Mouse (Mus musculus) forebrain, embryonic 16.5 days (tissue): Measurements from ENCODE around the gene Grin2b. TPM values are rescaled to one million over a fixed set of nuclear protein-coding genes. Genes with fewer than 3 reads are reported as not detected.

Experiments used
- ATAC-seq: fragments of 200-750 bp; cut with Nextera tagmentation; 2 replicates; pipeline ENCODE4 v1.8.0; 2017; ENCODE audit warnings: mild to moderate bottlenecking, moderate library complexity
- H3K27ac ChIP-seq: fragments of 300-500 bp; sonication (generic); 2 replicates; pipeline ENCODE4 v1.5.1; 2014; ENCODE audit warnings: low read length, control low read depth
- H3K27me3 ChIP-seq: fragments of 300-500 bp; sonication (generic); replicated peaks from 2 replicates; pipeline ENCODE4 v1.6.1; 2014; ENCODE audit warnings: low read length; ENCODE audit not compliant: control insufficient read depth, insufficient read depth
- H3K36me3 ChIP-seq: fragments of 300-500 bp; sonication (generic); 2 replicates; pipeline ENCODE4 v1.6.1; 2014; ENCODE audit not compliant: control insufficient read depth, insufficient read depth
- H3K4me1 ChIP-seq: fragments of 300-500 bp; sonication (generic); replicated peaks from 2 replicates; pipeline ENCODE4 v1.6.1; 2014; ENCODE audit warnings: low read length; ENCODE audit not compliant: control insufficient read depth, insufficient read depth
- H3K4me2 ChIP-seq: fragments of 300-500 bp; sonication (generic); 2 replicates; pipeline ENCODE4 v1.6.1; 2014; ENCODE audit warnings: mild to moderate bottlenecking, low read length, control low read depth
- H3K4me3 ChIP-seq: fragments of 300-500 bp; sonication (generic); replicated peaks from 2 replicates; pipeline ENCODE4 v1.5.1; 2014; ENCODE audit warnings: mild to moderate bottlenecking, low read length, control low read depth
- H3K9ac ChIP-seq: fragments of 300-500 bp; sonication (generic); replicated peaks from 2 replicates; pipeline ENCODE4 v1.6.1; 2014; ENCODE audit warnings: low read depth, low read length, control low read depth
- H3K9me3 ChIP-seq: fragments of 300-500 bp; sonication (generic); 2 replicates; pipeline ENCODE4 v1.6.1; 2016; ENCODE audit warnings: low read length; ENCODE audit not compliant: control insufficient read depth
- WGBS: fragments of 180-500 bp; shearing (Covaris S2); extraction: QIAGEN DNeasy Blood & Tissue Kit; methylation state at CpG from one replicate; pipeline ENCODE4 v1.1.7; 2014; 5-methylcytosine and 5-hydroxymethylcytosine counted together
- polyA plus RNA-seq: library from polyadenylated mRNA; unstranded; fragments of >200 nt; fragmentation: Nextera tagmentation; extraction: Ambion mirVana; gene quantifications from 2 replicates; pipeline ENCODE4 v1.2.1, GENCODE M21; 2015

Gene Grin2b
- polyA plus RNA-seq, 1 experiment from 2014 or later: 114 TPM

DNA sequence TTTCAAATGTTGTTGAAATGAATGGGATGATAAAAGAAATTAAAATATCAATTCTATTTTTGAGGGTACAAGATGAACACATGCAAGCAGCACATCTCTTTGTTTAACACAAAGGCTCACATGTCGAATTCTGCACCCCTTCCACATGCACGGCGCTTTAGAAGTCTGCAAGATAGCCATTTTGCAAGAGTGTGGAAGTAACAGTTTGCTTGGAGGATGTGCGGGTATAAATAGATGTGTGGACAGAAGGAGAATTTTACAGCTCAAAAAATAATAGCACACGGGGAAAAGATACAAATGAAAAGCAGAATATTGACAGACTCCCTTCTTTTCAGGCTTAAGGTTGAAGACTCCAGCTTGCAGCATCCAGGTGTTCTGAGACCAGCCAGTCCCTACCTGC is 2.9 kb downstream of the Grin2b start:
- H3K27me3 ChIP-seq: no peaks in the 10 kb centered on the region
- peak overlapping the region; percentile 59 for H3K4me3 ChIP-seq
- H3K4me1 ChIP-seq: peaks cover 25% of the 10 kb centered on the region
- WGBS: 65% methylated on average over 5 of the region's 5 CpGs
- peak overlapping the region; percentile 71 for H3K4me2 ChIP-seq
- H3K9me3 ChIP-seq: no peaks in the 10 kb centered on the region
- no peak for ATAC-seq
- peak overlapping the region; percentile 60 for H3K27ac ChIP-seq
- no peaks in the 10 kb centered on the region for H3K36me3 ChIP-seq
- peak overlapping the region; percentile 79 for H3K9ac ChIP-seq

DNA sequence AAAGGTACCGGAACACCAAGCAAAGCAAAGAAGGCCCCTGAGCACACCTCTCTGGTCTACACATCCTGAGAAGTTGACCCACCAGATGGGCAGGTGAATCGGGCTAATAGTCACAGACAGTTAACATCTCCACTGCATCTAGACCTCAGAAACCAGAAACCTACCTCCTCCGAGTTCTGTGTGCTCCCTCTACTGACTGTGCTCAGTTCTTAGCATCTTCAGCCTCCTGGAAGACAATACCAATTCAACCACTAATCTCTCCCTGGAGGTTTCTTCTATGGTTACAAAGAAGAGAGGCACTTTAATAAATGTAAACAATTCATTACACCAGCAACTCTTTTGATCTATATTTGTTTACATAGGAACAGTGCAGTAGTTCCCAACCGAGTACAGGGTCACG is 6.0 kb downstream of the Grin2b start:
- peak overlapping the region; percentile 71 for H3K4me2 ChIP-seq
- no peaks in the 10 kb centered on the region for H3K36me3 ChIP-seq
- no peak for ATAC-seq
- 73% methylated on average over 5 of the region's 5 CpGs for WGBS
- H3K9ac ChIP-seq: no peak overlapping the region
- peaks cover 44% of the 10 kb centered on the region for H3K4me1 ChIP-seq
- peak overlapping the region; percentile 22 for H3K4me3 ChIP-seq
- no peaks in the 10 kb centered on the region for H3K9me3 ChIP-seq
- H3K27ac ChIP-seq: no peak overlapping the region
- H3K27me3 ChIP-seq: no peaks in the 10 kb centered on the region

DNA sequence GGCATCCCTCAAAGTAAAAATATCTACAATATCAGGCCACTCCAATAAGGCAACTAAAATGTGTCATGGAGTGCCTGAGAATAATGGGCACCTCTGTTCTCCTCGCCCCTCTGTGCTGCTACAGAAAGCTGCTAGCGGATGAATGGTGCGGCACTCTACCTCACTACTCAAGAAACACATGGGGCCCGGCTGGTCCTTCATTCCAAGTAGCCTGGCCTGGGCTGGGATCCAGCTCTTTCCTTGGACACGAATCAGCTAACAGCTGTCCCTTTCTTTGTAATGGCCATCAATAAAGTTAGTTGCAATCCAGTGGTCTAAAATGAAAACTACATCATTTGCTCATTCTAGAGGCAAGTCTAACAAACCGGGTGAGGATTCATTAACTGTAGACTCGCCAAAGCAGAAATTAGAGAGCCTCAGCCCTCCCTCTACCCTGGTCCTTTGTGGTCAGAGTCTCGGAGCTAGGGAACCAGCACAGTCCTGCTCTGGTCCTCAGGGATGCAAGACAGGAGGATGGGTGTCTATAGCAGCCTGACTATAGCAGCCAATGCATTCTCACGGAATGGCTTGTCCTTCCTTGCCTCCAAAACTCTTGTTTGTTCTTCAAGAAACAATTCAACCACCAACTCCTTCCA is 7.8 kb downstream of the Grin2b start:
- WGBS: 30% methylated on average over 9 of the region's 9 CpGs
- Histone ChIP-seq H3K4me1 (peaks cover 60% of the 10 kb centered on the region), H3K27ac (no peak overlapping the region), H3K4me2 (peak overlapping the region; percentile 49), H3K36me3 (no peaks in the 10 kb centered on the region), H3K4me3 (peak overlapping the region; percentile 26), H3K9ac (no peak overlapping the region), H3K27me3 (no peaks in the 10 kb centered on the region), H3K9me3 (no peaks in the 10 kb centered on the region)
- peak; percentile 82 for ATAC-seq

DNA sequence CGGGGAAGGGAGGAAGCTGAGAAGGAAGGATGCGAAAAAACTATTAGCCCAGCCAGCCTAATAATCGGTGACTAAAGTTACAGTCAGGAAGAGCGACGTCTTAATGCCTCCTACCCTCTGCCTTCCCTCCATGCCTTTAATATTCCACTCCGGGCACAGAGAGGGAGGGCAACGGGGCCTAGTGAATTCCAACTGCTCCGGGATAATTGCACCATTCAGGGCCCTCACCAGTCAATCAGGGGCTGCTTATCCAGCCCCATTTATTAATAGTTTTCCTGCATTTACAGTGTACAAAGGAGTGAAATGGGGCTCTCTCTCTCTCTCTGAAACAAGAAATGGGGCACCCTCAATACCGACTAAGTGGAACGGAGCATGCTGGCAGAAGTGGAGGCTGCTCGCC is 11.2 kb downstream of the Grin2b start:
- peak overlapping the region; percentile 5 for H3K4me2 ChIP-seq
- WGBS: 30% methylated on average over 11 of the region's 11 CpGs
- ATAC-seq: peak; percentile 82
- H3K9me3 ChIP-seq: no peaks in the 10 kb centered on the region
- no peaks in the 10 kb centered on the region for H3K36me3 ChIP-seq
- 0 out of 2 replicates have a peak overlapping the region, but pooled peaks have one; percentile 5 for H3K27ac ChIP-seq
- H3K9ac ChIP-seq: no peak overlapping the region
- H3K27me3 ChIP-seq: no peaks in the 10 kb centered on the region
- no peak overlapping the region for H3K4me3 ChIP-seq
- H3K4me1 ChIP-seq: peaks cover 43% of the 10 kb centered on the region

DNA sequence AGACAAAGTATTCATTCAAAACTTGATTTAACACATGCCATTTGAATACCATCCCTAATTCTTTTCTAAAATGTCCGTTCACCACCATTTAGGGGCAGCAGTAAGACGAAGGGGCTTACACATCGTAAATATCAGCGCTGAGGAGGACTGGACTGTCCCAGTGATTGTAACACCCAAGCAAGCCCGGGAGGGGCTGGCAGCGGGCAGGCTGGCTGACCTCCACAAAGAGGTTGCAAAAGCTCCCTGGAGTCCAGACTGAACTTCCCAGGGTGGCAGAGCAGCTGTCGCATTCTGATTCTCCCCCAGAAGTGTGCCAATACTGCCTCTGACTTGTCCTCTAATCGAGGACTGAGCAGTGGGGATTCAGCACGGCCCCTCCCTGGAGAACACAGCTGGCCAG is 19.9 kb downstream of the Grin2b start:
- Histone ChIP-seq H3K4me1 (peaks cover 20% of the 10 kb centered on the region), H3K27ac (no peak overlapping the region)
- WGBS: 59% methylated on average over 9 of the region's 9 CpGs

DNA sequence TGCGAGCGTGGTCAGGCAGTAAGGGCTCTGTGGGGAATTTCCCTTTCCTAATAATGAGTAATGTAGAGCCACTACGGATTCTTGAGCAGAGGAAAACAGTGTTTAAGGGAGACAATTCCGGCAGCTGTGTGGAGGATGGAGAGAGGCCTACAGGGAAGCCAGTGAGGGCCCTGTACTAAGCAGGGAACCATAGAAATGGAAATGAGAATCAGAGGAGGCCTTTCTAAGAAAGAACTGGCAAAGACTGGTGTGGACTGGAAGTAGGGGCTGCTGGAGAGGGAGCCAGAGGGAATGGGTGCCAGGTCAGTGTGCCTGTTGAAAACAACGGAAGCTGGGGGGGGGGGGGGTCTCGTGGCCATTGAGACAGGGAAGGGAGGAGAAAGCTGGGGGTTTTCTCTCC is 23.2 kb downstream of the Grin2b start:
- Histone ChIP-seq H3K9me3 (no peaks in the 10 kb centered on the region), H3K36me3 (peaks cover 3% of the 10 kb centered on the region; the same call in 1 of the 2 replicates), H3K4me2 (no peak overlapping the region), H3K27me3 (no peaks in the 10 kb centered on the region), H3K27ac (peak overlapping the region; percentile 24), H3K9ac (no peak overlapping the region), H3K4me3 (no peak overlapping the region), H3K4me1 (peaks cover 20% of the 10 kb centered on the region)
- 18% methylated on average over 5 of the region's 6 CpGs for WGBS
- peak; percentile 94 for ATAC-seq

More for the DNA sequence above, 19.9 kb downstream of the Grin2b start:
- no peaks in the 10 kb centered on the region for H3K27me3 ChIP-seq
- no peak; the same call in 1 of the 2 replicates for ATAC-seq
- peaks cover 3% of the 10 kb centered on the region; the same call in 1 of the 2 replicates for H3K36me3 ChIP-seq
- no peak overlapping the region for H3K4me2 ChIP-seq
- H3K9ac ChIP-seq: no peak overlapping the region
- no peaks in the 10 kb centered on the region for H3K9me3 ChIP-seq
- no peak overlapping the region for H3K4me3 ChIP-seq

DNA sequence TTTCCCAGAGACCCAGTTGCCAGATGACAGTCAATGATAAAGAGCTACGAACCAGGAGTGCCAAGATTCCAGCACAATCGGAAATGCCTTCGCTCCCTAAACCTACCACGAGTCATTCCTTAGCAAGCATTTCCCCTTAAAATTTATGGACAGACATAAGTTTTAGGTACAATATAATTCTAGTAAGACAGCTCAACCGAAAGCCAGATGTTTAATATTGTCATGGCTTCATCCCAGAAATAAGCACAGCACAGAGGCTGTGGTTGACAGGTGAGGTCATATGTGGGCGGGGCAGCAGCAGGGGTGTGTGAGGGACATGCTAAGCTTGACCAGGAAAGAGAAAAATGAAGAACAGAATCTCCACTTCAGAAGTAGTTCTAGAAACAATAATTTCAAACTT is 33.3 kb downstream of the Grin2b start:
- H3K9me3 ChIP-seq: no peaks in the 10 kb centered on the region
- 92% methylated on average over 6 of the region's 6 CpGs for WGBS

DNA sequence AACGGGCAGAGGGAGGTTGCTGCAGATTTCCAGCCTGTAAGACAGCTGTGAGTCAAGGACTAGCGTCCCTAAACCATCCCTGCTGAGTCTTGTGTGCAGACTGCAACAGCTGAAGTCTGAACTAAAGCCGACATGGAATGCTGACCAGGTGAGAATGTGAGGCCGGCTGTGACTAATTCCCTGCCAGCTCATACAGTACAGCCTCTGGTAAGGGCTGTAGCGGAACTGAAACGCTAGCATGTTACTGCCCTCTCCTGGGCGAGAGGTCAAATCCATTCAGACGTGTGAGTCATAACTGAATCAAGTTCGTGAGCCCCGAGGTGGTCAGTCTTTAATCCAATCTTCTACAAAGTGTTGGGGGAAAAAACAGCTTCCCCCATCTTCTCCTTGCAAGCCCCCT is 42.9 kb downstream of the Grin2b start:
- H3K9ac ChIP-seq: no peak overlapping the region
- no peaks in the 10 kb centered on the region for H3K4me1 ChIP-seq
- WGBS: 35% methylated on average over 10 of the region's 10 CpGs
- H3K36me3 ChIP-seq: no peaks in the 10 kb centered on the region
- no peaks in the 10 kb centered on the region for H3K9me3 ChIP-seq
- H3K27ac ChIP-seq: no peak overlapping the region
- no peaks in the 10 kb centered on the region for H3K27me3 ChIP-seq
- H3K4me2 ChIP-seq: no peak overlapping the region
- ATAC-seq: peak; percentile 33; the same call in 1 of the 2 replicates
- no peak overlapping the region for H3K4me3 ChIP-seq

More for the DNA sequence above, 33.3 kb downstream of the Grin2b start:
- Histone ChIP-seq H3K4me1 (no peaks in the 10 kb centered on the region), H3K27me3 (no peaks in the 10 kb centered on the region), H3K4me2 (no peak overlapping the region), H3K4me3 (no peak overlapping the region), H3K27ac (no peak overlapping the region), H3K9ac (no peak overlapping the region), H3K36me3 (no peaks in the 10 kb centered on the region; the same call in 1 of the 2 replicates)
- ATAC-seq: no peak

DNA sequence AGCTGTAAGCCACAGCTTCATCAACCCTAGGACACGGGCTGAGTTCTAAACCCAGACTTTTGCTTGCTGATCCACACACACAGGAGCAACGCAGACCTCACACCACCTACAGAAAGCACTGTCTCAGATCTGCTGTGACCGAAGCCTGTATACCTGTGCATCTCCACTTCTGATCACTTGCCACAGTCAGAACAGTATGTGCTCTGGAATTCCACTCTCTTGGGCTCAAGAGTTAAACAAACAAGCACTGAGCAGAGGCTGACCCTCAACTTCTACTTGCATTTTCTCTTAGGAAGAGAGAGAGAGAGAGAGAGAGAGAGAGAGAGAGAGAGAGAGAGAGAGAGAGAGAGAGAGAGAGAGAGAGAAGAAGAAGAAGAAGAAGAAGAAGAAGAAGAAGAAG is 50.7 kb downstream of the Grin2b start:
- no peak overlapping the region for H3K4me2 ChIP-seq
- no peak overlapping the region for H3K27ac ChIP-seq
- H3K9me3 ChIP-seq: no peaks in the 10 kb centered on the region
- no peaks in the 10 kb centered on the region for H3K4me1 ChIP-seq
- no peak overlapping the region for H3K4me3 ChIP-seq
- H3K27me3 ChIP-seq: no peaks in the 10 kb centered on the region
- no peaks in the 10 kb centered on the region for H3K36me3 ChIP-seq
- ATAC-seq: no peak
- WGBS: 91% methylated on average over 3 of the region's 3 CpGs
- H3K9ac ChIP-seq: no peak overlapping the region
